Mouse (Mus musculus): ENCODE results near the gene Ube2g2. TPM values are rescaled to one million over a fixed set of nuclear protein-coding genes. Genes with fewer than 3 reads are reported as not detected.

Gene Ube2g2
- polyA plus RNA-seq, 1 experiment from 2014 or later: 72.8 TPM

- WGBS: 83% methylated on average over 5 of the region's 5 CpGs
- no peaks in the 10 kb centered on the region for H3K27me3 ChIP-seq (replicated peaks)
- H3K36me3 ChIP-seq: peaks cover 59% of the 10 kb centered on the region
- H3K4me1 ChIP-seq (replicated peaks): peaks cover 23% of the 10 kb centered on the region
- H3K4me2 ChIP-seq: no peak overlapping the region
- no peak overlapping the region for H3K9ac ChIP-seq
- H3K4me3 ChIP-seq: no peak overlapping the region
- no peaks in the 10 kb centered on the region for H3K9me3 ChIP-seq (replicated peaks)
- no peak for ATAC-seq (ENCODE audit: insufficient number of reproducible peaks, low FRiP score)
- H3K27ac ChIP-seq (ENCODE audit: poor library complexity, severe bottlenecking): no peak overlapping the region
Observed at GRCm38 (mm10) chr10:77645571-77645970, 23.5 kb downstream of the Ube2g2 start.

DNA sequence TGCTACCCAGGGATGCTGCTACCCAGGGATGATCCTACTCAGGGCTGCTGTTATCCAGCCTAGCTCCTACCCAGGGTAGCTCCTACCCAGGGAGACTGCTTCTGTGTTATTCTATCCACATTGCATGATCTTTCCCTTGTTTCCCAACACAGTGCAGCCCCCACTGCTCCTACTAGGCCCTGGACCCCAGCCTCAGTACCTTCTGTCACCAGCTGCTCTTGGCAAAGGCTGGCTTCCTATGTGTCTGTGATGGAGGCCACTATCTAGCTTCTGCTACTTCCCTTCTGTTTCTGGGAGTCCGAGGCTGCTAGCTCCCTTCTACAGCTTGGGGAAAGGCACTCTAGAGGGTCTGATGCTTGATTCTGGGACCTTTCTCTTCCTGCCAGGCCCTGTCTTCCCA, 25.4 kb downstream of the Ube2g2 start:
- ATAC-seq (ENCODE audit: insufficient number of reproducible peaks, low FRiP score): no peak
- no peaks in the 10 kb centered on the region for H3K27me3 ChIP-seq (replicated peaks)

DNA sequence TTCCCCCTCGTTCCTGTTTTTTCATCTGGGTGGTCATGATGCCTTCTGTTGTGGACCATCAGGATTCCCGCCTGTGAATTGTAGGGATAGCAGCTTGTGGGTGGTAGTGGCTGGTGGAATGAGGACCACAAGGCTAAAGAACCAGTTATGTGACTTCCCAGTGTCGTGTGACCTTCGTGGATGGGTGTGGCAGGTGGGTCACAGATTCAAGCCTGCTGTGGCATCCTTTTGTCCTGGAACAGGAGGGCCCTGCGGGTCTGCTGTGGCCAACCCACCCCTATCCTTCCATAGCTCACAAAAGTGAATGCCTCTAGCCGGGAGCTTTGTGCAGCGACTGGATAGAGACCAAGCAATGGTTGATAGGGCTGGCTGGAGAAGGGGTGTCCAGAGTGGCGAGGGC, 25.8 kb downstream of the Ube2g2 start:
- no peak overlapping the region for H3K27ac ChIP-seq (ENCODE audit: poor library complexity, severe bottlenecking)
- H3K36me3 ChIP-seq: peaks cover 39% of the 10 kb centered on the region
- ATAC-seq (ENCODE audit: insufficient number of reproducible peaks, low FRiP score): no peak
- no peak overlapping the region for H3K4me3 ChIP-seq
- H3K27me3 ChIP-seq (replicated peaks): no peaks in the 10 kb centered on the region
- H3K9ac ChIP-seq: no peak overlapping the region
- H3K4me1 ChIP-seq (replicated peaks): peaks cover 21% of the 10 kb centered on the region
- 78% methylated on average over 8 of the region's 8 CpGs for WGBS
- no peak overlapping the region for H3K4me2 ChIP-seq
- no peaks in the 10 kb centered on the region for H3K9me3 ChIP-seq (replicated peaks)

More for the DNA sequence above, 25.4 kb downstream of the Ube2g2 start:
- 50% methylated on average over 1 of the region's 1 CpGs for WGBS
- H3K4me2 ChIP-seq: no peak overlapping the region
- no peaks in the 10 kb centered on the region for H3K9me3 ChIP-seq (replicated peaks)
- H3K4me3 ChIP-seq: no peak overlapping the region
- no peak overlapping the region for H3K27ac ChIP-seq (ENCODE audit: poor library complexity, severe bottlenecking)
- H3K9ac ChIP-seq: no peak overlapping the region
- peaks cover 41% of the 10 kb centered on the region for H3K36me3 ChIP-seq
- H3K4me1 ChIP-seq (replicated peaks): peaks cover 23% of the 10 kb centered on the region

GRCm38 (mm10) chr10:77652046-77652445, 30.0 kb downstream of the Ube2g2 start:
- Histone ChIP-seq H3K36me3 (no peaks in the 10 kb centered on the region), H3K9me3 (replicated peaks) (no peaks in the 10 kb centered on the region), H3K4me2 (no peak overlapping the region), H3K9ac (no peak overlapping the region), H3K27ac (ENCODE audit: poor library complexity, severe bottlenecking) (no peak overlapping the region), H3K4me3 (no peak overlapping the region), H3K4me1 (replicated peaks) (0 out of 2 replicates have a peak, but pooled peaks cover 3% of the 10 kb centered on the region), H3K27me3 (replicated peaks) (no peaks in the 10 kb centered on the region)
- ATAC-seq (ENCODE audit: insufficient number of reproducible peaks, low FRiP score): no peak
- 83% methylated on average over 9 of the region's 9 CpGs for WGBS

- no peak for ATAC-seq (ENCODE audit: insufficient number of reproducible peaks, low FRiP score)
- no peak overlapping the region for H3K9ac ChIP-seq
- H3K27ac ChIP-seq (ENCODE audit: poor library complexity, severe bottlenecking): no peak overlapping the region
- H3K4me3 ChIP-seq: no peak overlapping the region
- 66% methylated on average over 15 of the region's 15 CpGs for WGBS
- no peaks in the 10 kb centered on the region for H3K4me1 ChIP-seq (replicated peaks)
- H3K36me3 ChIP-seq: no peaks in the 10 kb centered on the region
- H3K9me3 ChIP-seq (replicated peaks): peaks cover 10% of the 10 kb centered on the region; the same call in 1 of the 2 replicates
- H3K4me2 ChIP-seq: no peak overlapping the region
- H3K27me3 ChIP-seq (replicated peaks): peaks cover 5% of the 10 kb centered on the region
Observed at GRCm38 (mm10) chr10:77658286-77658994, 36.4 kb downstream of the Ube2g2 start.

DNA sequence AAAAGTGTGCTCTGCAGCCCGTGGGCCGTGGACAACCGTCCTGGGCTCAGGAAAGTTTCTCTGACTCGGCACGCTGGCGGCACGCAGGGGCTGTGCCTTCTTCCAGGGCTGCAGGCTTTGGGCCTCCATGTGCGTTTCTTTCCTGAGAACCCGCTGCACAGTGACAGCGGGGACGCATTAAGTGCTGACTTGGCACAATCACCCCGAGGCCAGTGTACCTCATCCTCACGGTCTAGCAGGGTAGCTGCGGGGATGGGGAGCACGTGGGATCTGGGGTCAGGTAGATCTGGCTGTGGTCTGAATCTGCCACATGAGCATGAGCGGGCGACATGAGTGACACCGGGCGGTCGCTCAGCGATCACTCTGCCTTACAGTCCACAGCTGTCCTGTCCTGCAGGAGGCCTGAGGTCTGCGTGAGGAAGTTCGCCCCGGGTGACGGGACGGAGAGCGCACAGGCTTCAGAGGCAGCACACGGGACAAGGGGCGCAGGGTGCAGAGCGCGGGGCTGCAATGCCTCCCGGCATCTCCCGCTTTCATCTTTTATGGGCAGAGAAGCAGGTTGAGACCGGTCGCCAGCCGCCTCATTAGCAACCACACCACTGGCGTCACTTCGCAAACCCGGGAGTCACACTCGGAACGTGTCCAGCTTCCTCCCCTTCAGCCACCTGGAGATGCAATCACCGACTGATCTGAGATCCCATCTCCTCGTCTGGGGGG, 42.0 kb downstream of the Ube2g2 start:
- Histone ChIP-seq H3K27me3 (replicated peaks) (peaks cover 38% of the 10 kb centered on the region), H3K9ac (no peak overlapping the region), H3K4me1 (replicated peaks) (no peaks in the 10 kb centered on the region), H3K9me3 (replicated peaks) (peaks cover 10% of the 10 kb centered on the region; the same call in 1 of the 2 replicates), H3K27ac (ENCODE audit: poor library complexity, severe bottlenecking) (no peak overlapping the region), H3K36me3 (no peaks in the 10 kb centered on the region), H3K4me3 (0 out of 2 replicates have a peak overlapping the region, but pooled peaks have one; percentile 5), H3K4me2 (peak overlapping the region; percentile 32)
- 35% methylated on average over 43 of the region's 43 CpGs for WGBS
- ATAC-seq (ENCODE audit: insufficient number of reproducible peaks, low FRiP score): no peak; the same call in 1 of the 2 replicates

- H3K9me3 ChIP-seq (replicated peaks): no peaks in the 10 kb centered on the region; the same call in 1 of the 2 replicates
- no peak overlapping the region for H3K4me2 ChIP-seq
- no peak for ATAC-seq (ENCODE audit: insufficient number of reproducible peaks, low FRiP score)
- H3K4me3 ChIP-seq: no peak overlapping the region
- no peak overlapping the region for H3K9ac ChIP-seq
- 80% methylated on average over 8 of the region's 8 CpGs for WGBS
- peaks cover 38% of the 10 kb centered on the region for H3K27me3 ChIP-seq (replicated peaks)
- no peak overlapping the region for H3K27ac ChIP-seq (ENCODE audit: poor library complexity, severe bottlenecking)
- no peaks in the 10 kb centered on the region for H3K36me3 ChIP-seq
- no peaks in the 10 kb centered on the region for H3K4me1 ChIP-seq (replicated peaks)
Observed at GRCm38 (mm10) chr10:77666342-77666741, 44.3 kb downstream of the Ube2g2 start.

DNA sequence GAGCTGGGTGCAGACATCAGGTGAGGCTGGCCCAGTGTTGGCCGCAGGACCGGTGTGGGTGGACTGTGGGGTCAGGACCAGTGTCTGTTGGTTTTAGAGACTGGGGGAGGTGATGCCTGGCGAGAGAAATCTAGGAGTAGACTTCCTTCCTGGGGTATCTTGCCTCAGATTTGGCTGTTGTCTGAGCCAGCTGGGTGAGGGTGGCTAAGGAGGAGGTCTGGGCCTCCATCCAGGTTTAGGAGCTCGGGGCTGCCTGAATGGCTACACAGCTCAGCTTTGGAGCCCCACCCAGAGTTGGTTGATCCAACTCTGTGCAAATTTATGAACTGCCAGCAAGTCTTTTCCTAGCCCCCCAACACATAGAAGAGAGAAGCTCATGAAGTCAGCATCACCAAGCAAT, 45.3 kb downstream of the Ube2g2 start:
- no peak for ATAC-seq (ENCODE audit: insufficient number of reproducible peaks, low FRiP score)
- no peak overlapping the region for H3K9ac ChIP-seq
- no peaks in the 10 kb centered on the region for H3K36me3 ChIP-seq
- H3K9me3 ChIP-seq (replicated peaks): no peaks in the 10 kb centered on the region; the same call in 1 of the 2 replicates
- H3K27ac ChIP-seq (ENCODE audit: poor library complexity, severe bottlenecking): no peak overlapping the region
- no peak overlapping the region for H3K4me3 ChIP-seq
- H3K4me1 ChIP-seq (replicated peaks): no peaks in the 10 kb centered on the region
- peaks cover 38% of the 10 kb centered on the region for H3K27me3 ChIP-seq (replicated peaks)
- no peak overlapping the region for H3K4me2 ChIP-seq
- WGBS: 70% methylated on average over 4 of the region's 4 CpGs

DNA sequence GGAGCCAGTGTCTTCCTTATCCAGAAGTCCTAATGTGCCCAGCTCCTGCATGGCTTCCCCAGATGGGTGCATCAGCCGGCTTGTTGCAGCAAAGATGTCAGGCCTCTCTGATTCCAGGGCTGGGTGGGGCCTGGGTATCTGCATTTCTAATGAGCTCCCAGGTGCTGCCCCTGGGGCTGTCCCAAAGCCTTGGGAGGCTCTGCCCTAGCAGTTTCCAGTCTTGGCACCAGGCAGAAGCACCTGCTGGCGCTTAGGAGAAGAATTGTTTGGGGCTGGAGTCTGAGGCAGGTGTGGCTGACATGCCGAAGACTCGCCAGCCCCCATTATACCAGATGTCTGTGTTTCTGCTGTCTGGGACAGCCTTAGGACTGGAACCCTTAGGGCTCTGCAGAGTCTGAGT, 48.6 kb downstream of the Ube2g2 start:
- no peaks in the 10 kb centered on the region for H3K36me3 ChIP-seq
- no peak overlapping the region for H3K27ac ChIP-seq (ENCODE audit: poor library complexity, severe bottlenecking)
- 76% methylated on average over 4 of the region's 4 CpGs for WGBS
- no peak overlapping the region for H3K4me2 ChIP-seq
- no peak overlapping the region for H3K4me3 ChIP-seq
- peaks cover 23% of the 10 kb centered on the region for H3K27me3 ChIP-seq (replicated peaks)
- no peaks in the 10 kb centered on the region for H3K4me1 ChIP-seq (replicated peaks)
- no peak overlapping the region for H3K9ac ChIP-seq
- no peak for ATAC-seq (ENCODE audit: insufficient number of reproducible peaks, low FRiP score)
- no peaks in the 10 kb centered on the region; the same call in 1 of the 2 replicates for H3K9me3 ChIP-seq (replicated peaks)

- Histone ChIP-seq H3K4me2 (no peak overlapping the region), H3K4me1 (replicated peaks) (no peaks in the 10 kb centered on the region), H3K4me3 (no peak overlapping the region), H3K9me3 (replicated peaks) (no peaks in the 10 kb centered on the region; the same call in 1 of the 2 replicates), H3K9ac (no peak overlapping the region), H3K27me3 (replicated peaks) (peaks cover 23% of the 10 kb centered on the region), H3K36me3 (no peaks in the 10 kb centered on the region), H3K27ac (ENCODE audit: poor library complexity, severe bottlenecking) (no peak overlapping the region)
- WGBS: 12% methylated on average over 4 of the region's 4 CpGs
- peak; percentile 89 for ATAC-seq (ENCODE audit: insufficient number of reproducible peaks, low FRiP score)
Observed at GRCm38 (mm10) chr10:77671519-77671918, 49.4 kb downstream of the Ube2g2 start.

DNA sequence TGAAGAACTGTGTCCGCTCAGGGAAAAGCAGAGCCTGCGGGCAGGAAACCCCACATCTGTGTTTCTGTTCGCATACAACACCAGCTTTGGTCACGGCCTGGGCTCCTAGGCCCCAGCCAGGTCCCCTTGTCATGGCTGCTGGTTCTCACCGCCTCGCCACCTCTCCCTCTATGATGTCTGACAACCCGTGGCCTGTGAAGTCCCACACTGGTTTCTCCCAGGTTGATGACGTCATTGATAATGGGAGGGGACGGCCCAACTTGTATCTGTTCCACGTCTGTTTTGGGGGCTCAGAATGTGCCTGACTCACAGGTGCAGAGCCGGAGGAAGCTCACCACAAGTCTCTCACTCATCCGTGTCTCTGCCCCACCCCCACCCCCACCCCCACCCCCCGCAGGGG, 51.7 kb downstream of the Ube2g2 start:
- Histone ChIP-seq H3K9me3 (replicated peaks) (no peaks in the 10 kb centered on the region; the same call in 1 of the 2 replicates), H3K4me2 (no peak overlapping the region), H3K9ac (no peak overlapping the region), H3K27ac (ENCODE audit: poor library complexity, severe bottlenecking) (no peak overlapping the region), H3K27me3 (replicated peaks) (peaks cover 42% of the 10 kb centered on the region), H3K36me3 (no peaks in the 10 kb centered on the region), H3K4me3 (no peak overlapping the region), H3K4me1 (replicated peaks) (peaks cover 8% of the 10 kb centered on the region)
- WGBS: 55% methylated on average over 13 of the region's 13 CpGs
- no peak for ATAC-seq (ENCODE audit: insufficient number of reproducible peaks, low FRiP score)
